Mouse (Mus musculus): ENCODE measurements around the gene Slc29a2.

Gene Slc29a2

GRCm38 (mm10) chr19:5036577-5036976 lies 12.9 kb downstream of the Slc29a2 start:
- DNase-seq, result no peak

- DNase-seq, result peak; percentile 56 to 58
These were observed 14.3 kb downstream of the Slc29a2 start for GRCm38 (mm10) chr19:5037678-5038571.

DNA sequence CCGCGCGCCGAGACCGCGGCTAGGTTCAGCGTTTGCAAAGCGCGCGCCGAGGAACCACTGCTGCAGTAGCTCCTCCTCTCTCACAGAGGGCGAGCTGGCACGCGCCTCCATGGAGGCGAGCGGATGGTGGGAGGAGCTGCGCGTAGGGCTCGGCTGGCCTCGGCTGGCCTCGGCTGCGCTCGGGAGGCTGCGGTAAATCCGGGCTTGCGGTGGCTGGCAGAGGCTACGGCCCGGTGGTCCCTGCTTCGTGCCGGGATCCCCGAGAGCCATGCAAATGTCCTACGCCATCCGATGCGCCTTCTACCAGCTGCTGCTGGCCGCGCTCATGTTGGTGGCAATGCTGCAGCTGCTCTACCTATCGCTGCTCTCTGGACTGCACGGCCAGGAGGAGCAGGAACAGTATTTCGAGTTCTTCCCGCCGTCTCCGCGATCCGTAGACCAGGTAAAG lies 15.1 kb downstream of the Slc29a2 start, which contains the start of the genes B4gat1 and AC124502.3:
Gene B4gat1 (plus strand): TSS at position 118 of the 448 bp plus-strand sequence.
Gene AC124502.3 (plus strand): TSS at position 183 of the 448 bp plus-strand sequence.
- DNase-seq, result peak; percentile 84

DNA sequence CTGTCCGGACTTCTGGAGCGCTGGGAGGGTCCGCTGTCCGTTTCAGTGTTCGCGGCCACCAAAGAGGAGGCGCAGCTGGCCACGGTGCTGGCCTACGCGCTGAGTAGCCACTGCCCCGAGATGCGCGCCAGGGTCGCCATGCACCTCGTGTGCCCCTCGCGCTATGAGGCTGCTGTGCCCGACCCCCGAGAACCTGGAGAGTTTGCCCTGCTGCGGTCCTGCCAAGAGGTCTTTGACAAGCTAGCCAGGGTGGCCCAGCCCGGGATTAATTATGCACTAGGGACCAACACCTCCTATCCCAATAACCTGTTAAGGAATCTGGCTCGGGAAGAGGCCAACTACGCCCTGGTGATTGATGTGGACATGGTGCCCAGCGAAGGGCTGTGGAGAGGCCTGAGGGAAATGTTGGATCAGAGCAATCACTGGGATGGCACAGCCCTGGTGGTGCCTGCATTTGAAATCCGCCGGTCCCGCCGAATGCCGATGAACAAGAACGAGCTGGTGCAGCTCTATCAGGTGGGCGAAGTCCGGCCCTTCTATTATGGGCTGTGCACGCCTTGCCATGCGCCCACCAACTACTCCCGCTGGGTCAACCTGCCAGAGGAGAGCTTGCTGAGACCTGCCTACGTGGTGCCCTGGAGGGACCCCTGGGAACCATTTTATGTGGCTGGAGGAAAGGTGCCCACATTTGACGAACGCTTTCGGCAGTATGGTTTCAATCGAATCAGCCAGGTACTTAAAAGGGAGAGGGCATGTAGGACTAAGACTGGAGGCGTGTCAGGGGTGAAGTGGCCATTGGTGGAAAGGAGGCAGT lies 15.8 kb downstream of the Slc29a2 start:
- no peak for DNase-seq

- peak; percentile 91 to 92 for DNase-seq
These were observed 17.3 kb downstream of the Slc29a2 start, which contains the start of gene Brms1 for GRCm38 (mm10) chr19:5040862-5041523. Gene Brms1, plus strand, starts transcription at chr19:5041354.

- DNase-seq, result no peak
These were observed 17.9 kb downstream of the Slc29a2 start for GRCm38 (mm10) chr19:5041588-5041987.

- DNase-seq, result no peak
These were observed 21.9 kb downstream of the Slc29a2 start for GRCm38 (mm10) chr19:5045531-5045930.

- no peak for DNase-seq
These were observed 24.7 kb downstream of the Slc29a2 start for GRCm38 (mm10) chr19:5048138-5049056.

DNA sequence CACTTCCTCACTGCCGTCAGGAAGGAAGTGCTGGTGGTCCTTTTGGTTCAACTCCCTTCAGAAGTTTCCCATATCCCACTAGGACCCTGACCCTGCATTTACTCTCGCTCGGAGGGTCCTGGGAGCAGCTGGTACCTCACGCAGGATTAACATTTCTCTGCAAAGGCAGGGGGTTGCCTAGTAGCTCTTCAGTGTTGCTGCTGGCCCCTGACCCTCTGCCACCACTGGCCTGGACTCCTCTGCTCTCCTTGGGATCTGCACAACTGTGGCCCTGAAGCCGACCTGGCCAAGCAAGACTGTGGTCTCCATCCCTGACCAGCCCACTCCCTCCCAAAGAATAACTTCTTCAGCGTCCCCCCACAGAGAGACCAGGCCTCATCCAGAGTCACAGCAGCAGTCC lies 25.7 kb downstream of the Slc29a2 start:
- DNase-seq, result no peak

- DNase-seq, result peak; percentile 53 to 59
These were observed 26.6 kb downstream of the Slc29a2 start, which contains the start of gene Rin1 for GRCm38 (mm10) chr19:5050047-5050905. Gene Rin1, plus strand, starts transcription at chr19:5050481.

GRCm38 (mm10) chr19:5051031-5051430 lies 27.4 kb downstream of the Slc29a2 start:
- no peak for DNase-seq

GRCm38 (mm10) chr19:5051515-5051914 lies 27.9 kb downstream of the Slc29a2 start:
- DNase-seq, result no peak

DNA sequence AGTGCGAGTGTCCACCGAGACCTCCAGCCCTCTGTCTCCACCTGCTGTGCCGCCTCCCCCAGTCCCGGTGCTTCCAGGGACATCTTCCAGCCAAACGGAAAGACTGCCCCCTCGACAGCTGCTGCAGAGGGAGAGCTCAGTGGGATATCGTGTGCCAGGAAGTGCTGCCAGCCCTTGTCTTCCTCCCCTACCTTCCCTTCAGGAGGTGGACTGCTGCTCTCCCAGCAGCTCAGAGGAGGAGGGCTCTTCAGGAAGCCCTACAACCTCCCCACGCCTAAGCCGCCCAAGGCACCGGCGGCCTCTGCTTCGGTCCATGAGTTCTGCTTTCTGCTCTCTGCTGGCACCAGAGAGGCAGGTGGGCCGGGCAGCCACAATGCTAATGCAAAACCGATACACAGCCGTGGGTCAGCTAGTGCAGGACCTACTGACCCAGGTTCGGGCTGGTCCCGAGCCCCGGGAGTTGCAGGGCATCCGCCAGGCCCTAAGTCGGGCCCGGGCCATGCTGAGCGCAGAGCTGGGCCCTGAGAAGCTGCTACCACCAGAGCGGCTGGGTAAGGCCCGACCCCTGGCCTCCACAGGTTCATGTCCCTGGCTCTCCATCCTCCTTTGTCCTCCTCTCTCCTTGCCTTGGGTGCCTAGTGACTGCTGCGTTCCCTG lies 28.6 kb downstream of the Slc29a2 start:
- DNase-seq, result no peak

- no peak for DNase-seq
These were observed 29.2 kb downstream of the Slc29a2 start for GRCm38 (mm10) chr19:5052853-5053252.

DNA sequence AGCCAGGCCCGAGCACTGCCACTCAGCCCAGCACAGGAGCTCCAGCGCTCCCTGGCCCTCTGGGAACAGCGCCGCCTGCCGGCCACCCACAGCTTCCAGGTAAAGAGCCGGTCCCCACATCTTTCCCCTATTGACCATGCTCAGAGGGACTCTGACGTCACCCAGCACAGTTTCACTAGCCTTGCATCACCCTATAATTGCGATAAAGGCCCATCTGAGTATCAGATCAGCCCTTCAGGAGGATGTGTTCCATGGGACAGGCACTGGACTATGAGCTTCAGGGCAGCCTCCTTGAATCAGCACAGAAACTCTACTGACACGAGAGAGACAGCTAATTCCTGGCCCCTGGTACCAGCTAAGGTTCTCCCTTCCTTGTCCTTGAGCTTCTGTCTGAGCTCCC lies 30.2 kb downstream of the Slc29a2 start:
- peak; percentile 78 for DNase-seq

DNA sequence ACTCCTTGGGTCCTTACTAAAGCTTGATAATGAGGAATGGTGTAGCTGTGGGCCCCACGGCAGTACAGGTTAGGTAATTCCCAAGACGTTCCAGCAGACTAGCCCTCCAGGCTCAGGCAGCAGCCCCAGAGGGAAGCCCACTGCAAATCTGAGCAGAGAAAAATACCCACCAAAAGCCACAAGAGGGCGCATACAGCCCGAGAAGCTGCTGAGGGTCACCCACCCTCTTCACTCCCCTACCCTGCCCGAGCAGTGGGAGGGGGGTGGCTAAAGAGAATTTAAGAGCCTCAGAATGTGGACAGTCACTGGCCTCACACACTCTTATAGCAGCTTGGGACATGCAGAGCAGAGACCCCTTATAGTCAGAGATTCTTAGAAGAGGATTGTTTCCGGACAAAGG lies 32.6 kb downstream of the Slc29a2 start:
- DNase-seq, result peak; percentile 46 to 50

DNA sequence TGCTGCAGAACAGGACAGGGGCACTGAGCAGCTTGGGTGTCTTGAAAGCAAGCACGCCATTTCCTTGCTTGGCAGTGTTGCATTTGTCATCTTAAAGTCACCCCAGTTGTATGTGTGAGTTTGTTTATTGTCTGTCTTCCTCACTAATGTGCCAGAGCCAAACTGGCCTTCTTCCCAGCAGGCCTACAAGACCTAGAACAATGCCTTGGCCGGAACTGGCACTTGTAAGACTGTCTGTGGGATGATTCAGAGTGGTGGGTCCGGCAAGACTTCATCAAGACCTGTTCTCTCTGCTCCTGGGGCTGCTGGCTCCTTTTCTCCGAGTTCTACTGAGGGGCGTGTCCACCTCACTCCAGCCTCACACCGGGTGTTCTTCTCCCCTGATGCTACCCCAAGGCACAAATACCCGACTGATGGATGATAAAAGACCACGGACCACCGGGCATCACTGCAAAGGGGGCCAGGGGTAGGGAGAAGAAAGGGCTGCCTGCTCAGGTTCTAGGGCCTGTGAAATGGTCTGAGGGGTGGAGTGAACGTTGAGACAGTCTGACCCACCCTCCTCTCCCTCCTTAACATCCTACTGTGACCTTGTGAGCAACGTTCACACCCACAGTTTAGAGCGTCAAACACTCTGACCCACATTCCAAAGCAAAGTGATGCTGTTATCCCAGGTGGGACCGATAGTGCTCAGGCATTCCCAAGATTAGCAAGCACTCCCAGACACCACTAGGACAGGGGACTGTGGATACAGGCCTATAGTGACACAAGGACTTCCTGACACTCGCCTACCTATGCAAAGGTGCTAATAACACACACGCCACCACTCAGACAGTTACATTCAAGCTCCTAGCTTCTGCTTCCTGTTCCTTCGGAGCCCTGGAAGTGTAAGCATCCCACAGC lies 34.5 kb downstream of the Slc29a2 start:
- no peak for DNase-seq

DNA sequence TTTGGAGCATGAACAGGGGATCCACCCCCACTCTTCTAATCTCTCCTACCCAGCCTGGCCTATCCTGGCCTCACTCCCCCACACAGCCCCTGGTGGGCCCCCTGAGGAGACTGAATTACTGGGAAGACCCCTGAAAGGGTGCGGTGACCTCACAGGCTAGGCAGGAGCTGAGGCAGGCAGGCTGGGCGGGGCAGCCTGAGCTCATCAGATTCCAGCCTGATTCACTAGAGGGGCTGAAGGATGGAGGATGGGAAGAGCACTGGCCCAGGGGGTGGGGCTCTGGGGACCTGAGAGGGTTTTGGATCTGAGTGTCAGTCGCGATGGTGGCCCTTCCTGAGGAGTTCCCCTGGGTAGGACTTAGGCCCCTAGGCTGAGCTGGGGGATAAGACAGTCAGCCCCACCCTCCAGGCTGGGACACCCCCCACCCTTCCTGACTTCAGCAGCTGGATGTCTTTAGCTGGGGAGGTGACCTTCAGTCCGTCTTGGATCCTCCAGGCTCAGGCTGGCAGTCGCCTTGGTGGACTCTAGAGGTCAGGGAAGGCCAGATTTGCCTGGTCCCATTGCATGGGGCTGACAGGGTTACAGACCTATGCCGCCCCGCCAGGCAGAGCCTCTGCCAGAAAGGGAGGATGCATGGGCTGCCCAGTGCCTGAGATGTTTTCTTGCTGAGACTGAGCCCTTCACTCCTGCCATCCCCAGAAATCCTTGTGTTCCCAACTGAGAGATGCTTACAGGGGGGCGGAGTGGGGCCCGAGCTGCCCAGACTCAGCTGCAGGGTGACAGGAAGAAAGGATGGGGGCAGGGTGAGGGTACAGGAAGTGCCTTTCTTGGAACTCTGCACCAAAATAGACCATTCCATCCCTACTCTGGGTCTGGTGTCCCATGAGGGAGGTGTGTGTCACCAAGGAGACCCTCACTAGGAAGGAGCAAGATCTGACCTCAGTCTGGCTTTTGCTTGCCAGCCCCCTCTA lies 35.4 kb downstream of the Slc29a2 start:
- DNase-seq, result no peak

Measured in B cell, adult 2 months (primary cell).